Mouse (Mus musculus) myocyte (in vitro differentiated cells): Measurements from ENCODE around the gene Pate4.

Source experiments
- POLR2A ChIP-seq: IDR thresholded peaks from one replicate; pipeline ENCODE4 v1.6.1; 2011; ENCODE audit warnings: low read depth, mild to moderate bottlenecking, control low read depth, moderate library complexity; ENCODE audit not compliant: insufficient read length
- TCF12 ChIP-seq: IDR thresholded peaks from one replicate; pipeline ENCODE4 v1.6.1; 2011; ENCODE audit warnings: mild to moderate bottlenecking, control low read depth; ENCODE audit not compliant: poor library complexity, insufficient read depth, severe bottlenecking
- USF1 ChIP-seq: IDR thresholded peaks from one replicate; pipeline ENCODE4 v1.6.1; 2011; ENCODE audit warnings: low read depth, mild to moderate bottlenecking, control low read depth, moderate library complexity

GRCm38 (mm10) chr9:35570663-35571062 is 41.1 kb downstream of the Pate4 start:
- no peak for TF ChIP-seq USF1
- TF ChIP-seq POLR2A = no peak
- no peak for TF ChIP-seq TCF12
